Mouse (Mus musculus): ENCODE measurements around the gene Tnfaip3.

Tnfaip3 gene

DNA sequence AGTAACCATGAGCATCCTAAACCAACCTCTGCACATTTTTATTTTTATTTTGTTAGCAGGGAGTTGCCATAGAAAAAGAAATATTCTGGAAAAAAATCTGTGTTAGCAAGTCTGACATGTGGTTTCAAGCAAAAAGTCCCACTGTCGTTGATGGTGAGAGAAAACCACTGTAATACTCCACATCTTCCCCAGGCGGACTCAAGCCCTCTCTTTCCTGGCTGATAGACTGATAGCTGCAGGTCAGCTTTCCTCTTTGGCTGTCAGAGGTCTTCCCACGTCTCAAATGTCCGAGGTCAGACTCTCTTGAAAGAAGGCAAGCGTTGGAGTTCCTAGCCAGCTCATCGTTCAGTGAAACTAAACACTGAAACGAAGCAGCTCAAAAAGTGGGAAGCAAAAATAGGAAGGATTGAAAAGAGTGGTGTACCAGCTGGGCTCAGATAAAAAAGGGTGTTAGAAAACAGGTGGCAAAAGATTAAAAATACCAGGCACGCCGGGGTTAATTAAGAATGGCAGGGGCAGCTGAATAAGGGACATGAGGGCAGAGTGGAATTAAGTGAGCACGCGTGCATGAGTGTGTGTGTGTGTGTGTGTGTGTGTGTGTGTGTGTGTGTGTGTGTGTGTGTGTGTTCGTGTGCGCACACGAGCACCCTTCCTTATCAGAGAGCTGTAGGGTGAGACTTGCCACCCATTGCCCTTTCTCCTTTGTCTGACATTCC, 55.5 kb downstream of the Tnfaip3 start:
- no peak for DNase-seq

DNA sequence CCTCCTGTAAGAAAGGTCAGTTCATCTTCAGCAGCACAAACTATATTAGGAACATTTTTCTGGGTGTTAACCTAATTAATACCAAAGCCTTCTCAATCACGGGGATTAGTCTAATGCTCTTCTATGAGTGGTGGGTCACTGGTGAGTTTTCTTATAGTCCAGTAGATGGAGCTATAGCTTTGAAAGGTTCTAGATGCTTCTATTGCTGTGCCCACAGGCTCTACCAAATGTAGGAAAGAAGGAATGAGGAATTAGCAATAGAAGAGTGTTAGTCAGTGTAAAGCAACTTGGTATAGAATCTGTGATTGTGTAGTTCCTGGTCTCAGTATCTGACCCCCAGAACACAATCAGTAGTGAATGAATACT, 61.8 kb downstream of the Tnfaip3 start:
- DNase-seq, result no peak

DNA sequence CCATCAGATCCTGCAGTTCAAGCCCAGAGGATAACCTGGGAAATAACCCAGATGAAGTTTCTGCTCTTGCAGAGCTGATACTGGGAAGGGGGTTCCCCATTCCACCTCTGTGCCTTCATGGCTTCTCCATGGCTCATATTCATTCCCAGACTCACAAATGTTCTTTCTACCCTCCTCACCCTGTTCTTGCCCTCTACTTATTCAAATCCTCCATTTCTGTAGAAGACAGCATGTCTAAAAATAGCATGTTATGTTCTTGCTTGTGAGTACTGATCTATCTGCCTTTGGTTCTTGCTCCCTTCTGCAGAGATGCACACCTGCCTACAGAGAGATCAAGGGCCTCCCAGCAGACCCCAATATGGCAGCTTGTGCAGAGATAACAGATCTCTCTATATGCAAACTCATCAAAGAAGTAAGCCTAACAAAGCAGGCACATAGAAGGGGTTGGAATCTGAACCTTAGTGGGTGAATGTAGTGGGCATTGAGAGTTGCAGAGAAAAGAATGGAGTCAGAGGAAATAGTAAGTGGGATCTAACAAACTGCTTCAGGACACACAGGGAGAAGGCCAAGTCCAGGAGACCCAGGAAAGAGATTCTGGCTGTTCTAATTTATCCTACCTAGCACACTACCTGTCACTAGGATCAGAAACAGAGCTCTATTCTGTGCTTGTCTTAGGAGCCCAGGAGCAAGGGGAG, 62.3 kb downstream of the Tnfaip3 start:
- no peak for DNase-seq
